ENCODE assay signal across 40 mouse cellular contexts in the genomic region with DNA sequence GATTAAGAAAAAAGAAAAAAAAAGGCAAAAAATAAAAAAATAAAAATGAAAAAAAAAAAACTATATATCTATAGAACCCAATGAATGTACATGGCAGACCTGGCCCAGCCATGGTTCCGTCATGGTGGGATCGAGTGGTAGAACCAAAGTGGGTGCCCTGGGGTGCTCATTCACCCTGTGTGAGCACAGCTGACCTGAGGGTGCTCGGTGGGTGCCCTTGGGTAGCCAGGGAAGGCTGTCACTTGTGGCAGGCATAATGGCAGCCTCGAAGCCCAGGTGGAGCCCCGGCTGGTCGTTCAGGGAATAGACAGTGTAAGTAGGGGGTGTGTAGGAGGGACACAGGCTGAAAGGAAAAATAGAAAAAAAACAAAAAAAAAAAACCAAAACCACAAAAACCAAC. TPM values are rescaled to one million over a fixed set of nuclear protein-coding genes. Genes with fewer than 3 reads are reported as not detected.
"Had no signal": no experiment of that assay in that cellular context is flagged by ENCODE, and none has a peak within 500 bp of the region (broad histone marks: within the 10 kb centered on the region; RNA-seq: fewer than 3 reads in every experiment).

No protein-coding gene starts in this region.

- DNase-seq: gastrocnemius, postnatal 14 days; gastrocnemius, postnatal 36 days; heart, adult 11 months; heart, adult 2 months; heart, postnatal 14 days; heart, postnatal 36 days; kidney, adult 11 months; kidney, adult 2 months; kidney, adult 9 months; kidney, postnatal 14 days; kidney, postnatal 36 days; layer of hippocampus, adult 9-11 months; layer of hippocampus, postnatal 36 days; liver; liver, embryonic 13.5 days had no signal

- H3K4me1 ChIP-seq: hindbrain, embryonic 15.5 days; kidney, embryonic 15.5 days; limb, embryonic 12.5 days had no signal

- H3K27ac ChIP-seq: heart, adult 2 months; heart, embryonic 13.5 days; heart, embryonic 15.5 days; hindbrain, embryonic 13.5 days; hindbrain, embryonic 15.5 days; hindbrain, postnatal 0 days; kidney, embryonic 15.5 days; kidney, postnatal 0 days; left cerebral cortex, adult 2 months; limb, embryonic 10.5 days; limb, embryonic 12.5 days; liver, embryonic 13.5 days had no signal

- H3K4me2 ChIP-seq: heart, embryonic 11.5 days; heart, embryonic 13.5 days; heart, embryonic 15.5 days; hindbrain, embryonic 13.5 days; hindbrain, embryonic 15.5 days; kidney, embryonic 15.5 days; limb, embryonic 12.5 days; liver, embryonic 11.5 days; liver, embryonic 13.5 days had no signal

- H3K27me3 ChIP-seq: heart, embryonic 13.5 days; heart, embryonic 15.5 days; hindbrain, embryonic 13.5 days; hindbrain, embryonic 15.5 days; kidney, embryonic 15.5 days; limb, embryonic 12.5 days; liver, embryonic 13.5 days had no signal

- ATAC-seq: hindbrain, postnatal 0 days; intestine, embryonic 16.5 days had no signal

- H3K4me3 ChIP-seq: heart, adult 2 months; heart, embryonic 13.5 days; heart, embryonic 15.5 days; hindbrain, embryonic 13.5 days; hindbrain, embryonic 15.5 days; kidney, embryonic 15.5 days; left cerebral cortex, adult 2 months; limb, embryonic 10.5 days; limb, embryonic 12.5 days; liver, embryonic 13.5 days had no signal

- H3K9ac ChIP-seq: heart, embryonic 15.5 days; hindbrain, embryonic 13.5 days; hindbrain, embryonic 15.5 days; kidney, embryonic 15.5 days; limb, embryonic 12.5 days; liver, embryonic 13.5 days had no signal

- H3K9me3 ChIP-seq: heart, embryonic 13.5 days; heart, embryonic 15.5 days; hindbrain, embryonic 13.5 days; hindbrain, embryonic 15.5 days; kidney, embryonic 15.5 days; limb, embryonic 10.5 days; limb, embryonic 12.5 days; liver, embryonic 13.5 days had no signal

RNA-seq across cellular contexts. Expression of a gene that starts 32.4 kb away (rescaled TPM):
- total RNA-seq: gastrocnemius, adult 8-10 months; gastrocnemius, postnatal 14 days; gastrocnemius, postnatal 36 days; heart, adult 2 months; heart, postnatal 14 days; heart, postnatal 36 days; hematopoietic stem cell, adult 5-6 weeks; hindbrain, postnatal 0 days; layer of hippocampus, adult 18-20 months; layer of hippocampus, postnatal 14 days; layer of hippocampus, postnatal 36 days; left cerebral cortex, adult 2 months; left cerebral cortex, postnatal 14 days; left cerebral cortex, postnatal 36 days had no signal
- polyA plus RNA-seq: frontal cortex, adult 2 months; gonadal fat pad, adult 2 months; heart, adult 2 months; heart, embryonic 15.5 days; hindbrain, embryonic 11.5 days; intestine, embryonic 14.5 days; intestine, embryonic 16.5 days; kidney, adult 2 months; kidney, embryonic 15.5 days; kidney, postnatal 0 days; large intestine, adult 2 months; limb, embryonic 10.5 days; limb, embryonic 12.5 days; limb, embryonic 14.5 days; liver, embryonic 11.5 days; liver, embryonic 13.5 days had no signal
